Mouse (Mus musculus) E14TG2a.4 (cell line): ENCODE results near the gene Pygm.

ENCODE experiments used
- CTCF ChIP-seq: conservative IDR thresholded peaks from 2 replicates; pipeline ENCODE4 v1.5.1; 2014; ENCODE audit warnings: low read length
- NANOG ChIP-seq: IDR thresholded peaks from 2 replicates; pipeline ENCODE4 v1.6.1; 2014; ENCODE audit warnings: borderline replicate concordance, low read length, mixed read lengths
- POU5F1 ChIP-seq: IDR thresholded peaks from 2 replicates; pipeline ENCODE4 v1.6.1; 2014; ENCODE audit warnings: low read length, borderline replicate concordance

DNA sequence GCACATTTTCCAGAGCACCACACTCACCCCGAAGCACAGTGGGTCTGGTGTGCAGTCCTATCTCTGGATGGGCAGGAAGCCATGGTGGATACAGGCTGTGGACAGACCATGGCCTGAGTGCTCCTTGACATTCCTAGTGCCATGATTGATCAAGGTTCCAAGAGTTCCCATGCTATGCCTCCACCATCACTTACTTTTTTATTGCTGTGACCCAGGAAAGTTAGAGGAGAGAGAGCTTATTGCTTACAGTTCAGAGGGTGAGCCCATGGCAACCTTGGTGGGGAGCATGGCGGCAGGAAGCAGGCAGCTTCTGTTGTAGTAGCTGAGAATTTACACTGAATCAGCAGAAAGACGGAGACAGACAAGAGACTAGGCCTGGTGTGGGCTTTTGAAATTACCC, 22.9 kb upstream of the Pygm start:
- TF ChIP-seq CTCF: no peak
- TF ChIP-seq NANOG: no peak
- no peak for TF ChIP-seq POU5F1
